Mouse (Mus musculus) heart, adult 2 months (tissue): ENCODE measurements at regions not wholly inside any gene's neighbourhood (a gene's known extent, or its start where the extent isn't known, plus 50 kb on each side); places are given as distances from the start of the nearest gene placed in this dataset.

Experiments used
- CTCF ChIP-seq: fragments of 200-600 bp; IDR thresholded peaks from 2 replicates; pipeline ENCODE4 v1.8.1; 2022; ENCODE audit warnings: antibody characterized with exemption, mild to moderate bottlenecking, moderate library complexity
- EP300 ChIP-seq: fragments of 200-500 bp; IDR thresholded peaks from 2 replicates; pipeline ENCODE4 v1.6.1; 2011; ENCODE audit warnings: low read depth, low read length, control low read depth; ENCODE audit not compliant: insufficient read depth
- POLR2A ChIP-seq: fragments of 200-500 bp; IDR thresholded peaks from 2 replicates; pipeline ENCODE4 v1.6.1; 2011; ENCODE audit warnings: mild to moderate bottlenecking, low read depth, low read length, control low read depth; ENCODE audit not compliant: insufficient read depth

GRCm38 (mm10) chr5:50794453-50795169 lies 735.8 kb upstream of the Adgra3 start:
- TF ChIP-seq CTCF (no peak), POLR2A (no peak), EP300 (no peak)
